Mouse (Mus musculus) heart, postnatal 0 days (tissue): ENCODE data around the gene Dhx16. TPM values are rescaled to one million over a fixed set of nuclear protein-coding genes. Genes with fewer than 3 reads are reported as not detected.

ENCODE experiments used
- ATAC-seq: fragments of 200-750 bp; cut with Nextera tagmentation; 2 replicates; pipeline ENCODE4 v1.8.0; 2017; ENCODE audit warnings: low read depth, moderate number of reproducible peaks, moderate library complexity; ENCODE audit not compliant: insufficient read depth
- DNase-seq: peaks from one replicate; pipeline ENCODE4 v3.0.0-alpha.2; 2016; ENCODE audit warnings: low spot score
- H3K27ac ChIP-seq: fragments of 300-500 bp; sonication (generic); 2 replicates; pipeline ENCODE4 v1.5.1; 2014; ENCODE audit warnings: low read depth, mild to moderate bottlenecking
- H3K27me3 ChIP-seq: fragments of 300-500 bp; sonication (generic); 2 replicates; pipeline ENCODE4 v1.6.1; 2014; ENCODE audit warnings: low read length, mixed read lengths; ENCODE audit not compliant: control insufficient read depth, insufficient read depth
- H3K36me3 ChIP-seq: fragments of 300-500 bp; sonication (generic); replicated peaks from 2 replicates; pipeline ENCODE4 v1.6.1; 2014; ENCODE audit warnings: low read length, mixed read lengths; ENCODE audit not compliant: control insufficient read depth, insufficient read depth
- H3K4me1 ChIP-seq: fragments of 300-500 bp; sonication (generic); 2 replicates; pipeline ENCODE4 v1.6.1; 2014; ENCODE audit warnings: antibody characterized with exemption; ENCODE audit not compliant: control insufficient read depth, insufficient read depth
- H3K4me2 ChIP-seq: fragments of 300-500 bp; sonication (generic); 2 replicates; pipeline ENCODE4 v1.6.1; 2014; ENCODE audit warnings: low read depth, mild to moderate bottlenecking, low read length, moderate library complexity
- H3K4me3 ChIP-seq: fragments of 300-500 bp; sonication (generic); 2 replicates; pipeline ENCODE4 v1.5.1; 2014; ENCODE audit warnings: low read depth, low read length
- H3K9ac ChIP-seq: fragments of 300-500 bp; sonication (generic); replicated peaks from 2 replicates; pipeline ENCODE4 v1.6.1; 2014; ENCODE audit warnings: low read depth, low read length, mixed read lengths
- H3K9me3 ChIP-seq: fragments of 300-500 bp; sonication (generic); replicated peaks from 2 replicates; pipeline ENCODE4 v1.6.1; 2016; ENCODE audit warnings: low read length; ENCODE audit not compliant: control insufficient read depth
- CTCF ChIP-seq: IDR thresholded peaks from 2 replicates; pipeline ENCODE4 v1.5.1; 2016; ENCODE audit warnings: antibody characterized with exemption, control low read depth, low read depth
- EP300 ChIP-seq: IDR thresholded peaks from 2 replicates; pipeline ENCODE4 v1.6.1; 2016; ENCODE audit warnings: antibody characterized with exemption, low read depth
- WGBS: fragments of 180-500 bp; shearing (Covaris S2); extraction: QIAGEN DNeasy Blood & Tissue Kit; methylation state at CpG from one replicate; pipeline ENCODE4 v1.1.7; 2014; 5-methylcytosine and 5-hydroxymethylcytosine counted together
- polyA plus RNA-seq: library from polyadenylated mRNA; unstranded; fragments of >200 nt; fragmentation: Nextera tagmentation; extraction: Ambion mirVana; gene quantifications from 2 replicates; pipeline ENCODE4 v1.2.1, GENCODE M21; 2015
- total RNA-seq: library from RNA; depleted of rRNA; stranded (reverse); fragments of >200 nt; gene quantifications from 2 replicates; pipeline ENCODE4 v1.2.3, GENCODE M21; 2014; ENCODE audit warnings: low replicate concordance

Dhx16 gene
- total and polyA plus RNA-seq, 2 experiments from 2014 or later: 15.0 to 18.2 TPM

- Histone ChIP-seq H3K4me1 (peaks cover 14% of the 10 kb centered on the region), H3K9me3 (no peaks in the 10 kb centered on the region), H3K4me2 (peak overlapping the region; percentile 86), H3K9ac (peak overlapping the region; percentile 77), H3K4me3 (peak overlapping the region; percentile 66), H3K27ac (peak overlapping the region; percentile 96), H3K27me3 (no peaks in the 10 kb centered on the region), H3K36me3 (0 out of 2 replicates have a peak, but pooled peaks cover 5% of the 10 kb centered on the region)
- TF ChIP-seq EP300: no peak
- no peak for TF ChIP-seq CTCF
- DNase-seq (peak; percentile 36), ATAC-seq (no peak)
- 27% methylated on average over 15 of the region's 17 CpGs for WGBS
Measured at GRCm38 (mm10) chr17:35868165-35868820, 11.3 kb upstream of the Dhx16 start.

GRCm38 (mm10) chr17:35868961-35869345 lies 10.7 kb upstream of the Dhx16 start:
- peak overlapping the region; percentile 86 for H3K4me2 ChIP-seq
- peaks cover 14% of the 10 kb centered on the region for H3K4me1 ChIP-seq
- H3K4me3 ChIP-seq: peak overlapping the region; percentile 66
- H3K9me3 ChIP-seq: no peaks in the 10 kb centered on the region
- no peaks in the 10 kb centered on the region for H3K27me3 ChIP-seq
- ATAC-seq: no peak
- H3K36me3 ChIP-seq: 0 out of 2 replicates have a peak, but pooled peaks cover 5% of the 10 kb centered on the region
- WGBS: under 1% methylated on average over 7 of the region's 7 CpGs
- DNase-seq: no peak
- TF ChIP-seq EP300 (no peak), CTCF (no peak)
- H3K9ac ChIP-seq: peak overlapping the region; percentile 77
- H3K27ac ChIP-seq: peak overlapping the region; percentile 96

GRCm38 (mm10) chr17:35869346-35870067 lies 10.1 kb upstream of the Dhx16 start:
- Histone ChIP-seq H3K9ac (peak overlapping the region; percentile 77), H3K4me1 (peaks cover 14% of the 10 kb centered on the region), H3K36me3 (peaks cover 10% of the 10 kb centered on the region; the same call in 1 of the 2 replicates), H3K9me3 (no peaks in the 10 kb centered on the region), H3K4me2 (peak overlapping the region; percentile 86), H3K27ac (peak overlapping the region; percentile 96), H3K27me3 (no peaks in the 10 kb centered on the region), H3K4me3 (peak overlapping the region; percentile 66)
- DNase-seq (peak; percentile 44), ATAC-seq (no peak)
- TF ChIP-seq CTCF (no peak), EP300 (no peak)
- 10% methylated on average over 7 of the region's 7 CpGs for WGBS

GRCm38 (mm10) chr17:35870151-35870883 lies 9.3 kb upstream of the Dhx16 start:
- WGBS: 31% methylated on average over 9 of the region's 9 CpGs
- H3K27me3 ChIP-seq: no peaks in the 10 kb centered on the region
- H3K36me3 ChIP-seq: peaks cover 18% of the 10 kb centered on the region
- no peaks in the 10 kb centered on the region for H3K9me3 ChIP-seq
- peak; percentile 65 for DNase-seq
- H3K9ac ChIP-seq: peak overlapping the region; percentile 77; the same call in 1 of the 2 replicates
- TF ChIP-seq CTCF: no peak
- no peak for TF ChIP-seq EP300
- ATAC-seq: peak; percentile 40
- peak overlapping the region; percentile 86 for H3K4me2 ChIP-seq
- peak overlapping the region; percentile 96 for H3K27ac ChIP-seq
- H3K4me1 ChIP-seq: peaks cover 14% of the 10 kb centered on the region
- H3K4me3 ChIP-seq: peak overlapping the region; percentile 66

- H3K9ac ChIP-seq: peak overlapping the region; percentile 77; the same call in 1 of the 2 replicates
- no peak for TF ChIP-seq EP300
- peak; percentile 57 for TF ChIP-seq CTCF
- H3K4me2 ChIP-seq: peak overlapping the region; percentile 86
- H3K27me3 ChIP-seq: no peaks in the 10 kb centered on the region
- H3K27ac ChIP-seq: peak overlapping the region; percentile 96
- H3K9me3 ChIP-seq: no peaks in the 10 kb centered on the region
- DNase-seq (no peak), ATAC-seq (no peak)
- H3K4me1 ChIP-seq: peaks cover 14% of the 10 kb centered on the region
- H3K36me3 ChIP-seq: peaks cover 24% of the 10 kb centered on the region
- H3K4me3 ChIP-seq: peak overlapping the region; percentile 66
- WGBS: 44% methylated on average over 8 of the region's 8 CpGs
Measured at GRCm38 (mm10) chr17:35870884-35871696, 8.5 kb upstream of the Dhx16 start.
